Mouse (Mus musculus) ovary, postnatal 10 days (tissue): Measurements from ENCODE around the gene Rbm48.
"Not testable (repeated sequence)": the region's sequence is repeated elsewhere in the genome, so short reads cannot be mapped to it uniquely, and the experiment has no call there.

ENCODE experiments used
- DNase-seq: peaks from one replicate; pipeline ENCODE4 v3.0.0; 2022; ENCODE audit warnings: low spot score

Gene Rbm48

DNA sequence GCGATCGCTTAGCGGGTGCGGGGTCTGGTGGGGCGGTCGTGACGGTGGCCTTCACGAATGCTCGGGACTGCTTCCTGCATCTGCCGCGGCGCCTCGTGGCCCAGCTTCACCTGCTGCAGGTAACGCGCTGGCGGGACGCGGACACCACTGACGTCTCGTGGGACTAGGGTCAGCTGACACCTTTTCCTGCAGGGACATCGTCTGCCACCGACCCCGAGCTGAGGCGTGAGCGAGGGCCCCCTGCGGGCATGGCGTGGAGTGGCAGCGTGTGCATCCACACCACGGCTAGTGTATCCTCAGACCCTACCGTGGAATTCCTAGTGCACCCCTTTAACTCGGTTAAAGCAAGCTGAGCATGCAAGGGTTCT, at the start of gene Rbm48:
Gene Rbm48 (minus strand): TSS at position 187 of the 368 bp plus-strand sequence.
- DNase-seq = peak; percentile 64

DNA sequence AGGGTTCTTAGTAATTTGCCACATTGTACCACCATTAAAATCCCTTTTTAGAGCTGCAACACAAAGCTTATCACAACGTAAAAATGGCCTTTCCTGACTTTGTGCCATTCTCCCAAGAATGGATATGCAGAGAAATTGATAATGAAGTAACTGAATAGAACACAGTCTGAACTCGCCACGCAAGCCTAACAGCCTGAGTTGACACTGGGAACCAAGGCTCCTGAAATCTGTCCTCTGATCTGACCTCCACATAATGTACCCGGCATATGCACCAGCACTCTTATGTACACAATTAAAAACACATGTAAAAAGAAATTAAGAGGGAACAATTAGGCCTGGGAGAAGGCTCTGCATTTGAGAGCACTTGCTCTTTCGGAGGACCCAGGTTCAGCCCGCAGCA, 48.9 kb upstream of the Rbm48 start:
- no peak for DNase-seq

- DNase-seq = no peak
These were observed 48.2 kb upstream of the Rbm48 start for GRCm38 (mm10) chr5:3644621-3645020.

GRCm38 (mm10) chr5:3635286-3635685, 38.9 kb upstream of the Rbm48 start:
- DNase-seq = no peak

DNA sequence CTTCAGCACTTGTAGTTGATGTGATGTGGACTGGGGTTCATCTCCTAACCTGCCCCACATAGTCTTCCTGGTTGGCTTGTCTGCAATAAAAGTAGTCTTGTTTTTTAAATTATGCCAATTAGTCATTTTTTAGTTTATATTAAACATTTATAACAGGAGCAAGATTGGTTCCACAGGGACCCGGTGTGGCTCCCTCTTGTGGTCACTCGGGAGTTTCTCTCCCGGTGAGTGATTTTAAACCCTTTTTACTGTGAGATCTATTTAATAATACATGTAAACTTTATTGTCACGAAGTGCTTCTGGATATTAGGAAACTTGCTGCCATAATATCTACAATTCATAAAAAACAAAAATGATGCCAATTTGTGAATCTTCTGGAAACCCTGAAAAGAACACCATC, 37.6 kb upstream of the Rbm48 start:
- DNase-seq = no peak

DNA sequence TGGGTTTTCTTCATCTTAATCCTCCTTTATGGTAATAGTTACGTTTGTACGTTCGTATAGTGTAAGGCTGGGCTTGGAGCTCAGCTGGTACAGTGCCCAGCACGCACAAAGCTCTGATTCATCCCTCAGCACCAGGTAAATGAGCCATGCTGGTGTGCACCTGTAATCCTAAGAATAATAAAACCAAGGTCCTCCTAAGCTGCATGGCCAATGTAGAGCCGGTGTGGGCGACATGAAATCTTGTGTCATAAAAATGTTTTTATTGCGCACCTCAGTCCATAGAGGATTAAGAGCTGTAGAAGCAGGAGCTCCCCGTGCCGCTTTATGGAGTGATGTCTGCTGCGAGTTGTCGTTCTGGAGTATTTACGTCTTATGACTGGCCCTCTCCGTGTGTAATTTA, 36.9 kb upstream of the Rbm48 start:
- DNase-seq = no peak

DNA sequence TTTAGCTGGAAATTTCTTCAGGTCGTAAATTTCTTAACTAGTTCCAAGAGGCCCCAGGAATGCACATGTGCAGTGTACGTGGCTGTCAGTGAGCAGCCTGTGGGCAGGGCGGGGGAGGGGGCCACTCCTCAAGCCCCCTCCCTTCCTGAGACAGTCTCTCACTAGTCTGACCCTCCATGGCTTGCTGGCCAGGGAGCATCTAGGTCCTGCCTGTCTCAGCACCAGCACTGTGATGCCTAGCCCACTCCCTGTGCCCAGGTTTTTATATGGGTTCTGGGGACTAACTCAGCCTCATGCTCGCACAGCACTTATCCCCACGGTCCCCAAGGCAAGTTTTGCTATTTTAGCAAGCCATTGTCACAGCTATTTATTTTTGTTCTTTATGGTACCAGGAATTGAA, 35.9 kb upstream of the Rbm48 start:
- DNase-seq = no peak

DNA sequence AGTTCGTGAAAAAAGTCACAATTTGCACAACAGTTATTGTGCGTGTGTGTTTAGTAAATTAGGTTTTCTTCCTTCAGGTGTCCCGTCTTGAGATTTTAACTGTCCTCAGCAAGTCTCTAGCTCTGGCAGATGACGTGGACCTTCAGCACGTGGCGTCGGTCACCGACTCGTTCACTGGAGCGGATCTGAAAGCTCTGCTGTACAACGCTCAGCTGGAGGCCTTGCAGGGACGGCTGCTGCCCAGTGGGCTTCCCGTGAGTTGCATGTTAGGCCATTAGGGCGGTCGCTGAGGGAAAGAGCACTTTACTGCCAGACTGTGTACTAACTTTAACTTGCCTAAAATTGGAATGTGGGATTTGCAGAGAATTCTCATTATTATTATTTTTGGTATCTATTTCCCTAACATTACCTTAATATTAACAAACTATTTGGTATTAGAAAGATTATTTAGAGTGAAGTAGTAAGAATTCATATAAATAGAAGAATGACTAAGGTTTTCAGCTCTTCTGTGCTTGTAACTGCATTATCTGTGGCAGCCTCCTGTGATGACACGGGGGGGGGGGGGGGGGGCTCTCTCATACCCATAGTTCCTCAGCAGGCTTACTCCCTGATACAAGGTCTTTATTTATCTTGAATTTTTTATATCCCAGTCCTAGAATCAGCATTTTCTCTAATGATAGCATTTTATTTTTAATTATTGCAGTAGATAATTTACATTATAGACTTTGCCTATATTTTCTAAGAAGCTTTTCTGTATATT, 35.3 kb upstream of the Rbm48 start:
- no peak for DNase-seq

- no peak for DNase-seq
These were observed 33.7 kb upstream of the Rbm48 start for GRCm38 (mm10) chr5:3630055-3630454.

DNA sequence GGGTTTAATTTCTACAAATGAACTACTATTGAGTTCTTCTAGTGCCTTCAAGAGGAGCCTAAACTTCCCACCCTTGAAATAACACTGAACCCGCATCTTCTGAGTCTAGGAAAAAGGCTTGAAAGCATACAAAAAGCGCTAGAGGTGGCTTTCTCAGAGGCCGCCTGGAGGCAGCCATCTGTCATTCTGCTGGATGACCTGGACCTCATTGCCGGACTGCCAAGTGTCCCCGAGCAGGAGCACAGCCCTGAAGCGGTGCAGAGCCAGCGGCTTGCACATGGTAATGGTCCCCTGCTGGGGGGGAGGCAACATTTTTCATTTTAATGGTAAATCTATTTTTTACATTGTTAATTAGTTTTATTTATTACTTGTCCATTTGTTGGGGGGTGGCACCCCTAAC, 24.1 kb upstream of the Rbm48 start:
- no peak for DNase-seq

DNA sequence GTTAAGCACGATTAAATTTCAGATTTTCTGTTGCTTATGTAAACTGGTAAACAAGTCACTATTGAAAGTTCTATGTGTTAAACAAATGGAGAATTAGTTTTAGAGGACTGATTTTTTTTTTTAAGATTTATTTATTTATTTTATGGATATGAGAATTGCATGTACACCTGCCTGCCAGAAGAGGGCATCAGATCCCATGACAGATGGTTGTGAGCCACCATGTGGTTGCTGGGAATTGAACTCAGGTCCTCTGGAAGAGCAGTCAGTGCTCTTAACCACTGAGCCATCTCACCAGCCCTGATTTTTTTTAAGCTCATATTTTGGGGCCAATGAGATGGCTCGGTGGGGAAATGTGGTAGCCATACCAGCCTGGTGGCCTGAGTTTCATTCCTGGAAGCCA, 15.4 kb upstream of the Rbm48 start:
- DNase-seq = not testable (repeated sequence)

DNA sequence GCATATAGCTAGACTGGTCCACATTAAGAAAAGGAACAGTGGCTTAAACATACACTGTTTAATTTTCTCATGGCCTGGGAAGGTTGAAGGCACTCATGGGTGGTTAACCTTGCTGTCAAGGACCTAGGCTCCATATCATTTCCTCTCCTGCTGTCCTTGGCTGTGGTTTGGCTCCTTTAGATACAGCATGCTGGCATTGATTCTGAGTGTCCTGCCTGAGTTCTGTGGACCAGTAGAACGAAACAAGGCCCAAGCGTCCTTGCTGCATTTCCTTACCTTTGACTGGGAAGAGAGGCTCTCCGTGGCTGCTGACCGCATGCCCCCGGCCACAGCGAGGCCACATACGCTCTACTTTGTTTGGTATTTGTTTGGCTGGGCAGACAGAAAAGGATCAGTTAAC, 12.9 kb upstream of the Rbm48 start:
- no peak for DNase-seq

DNA sequence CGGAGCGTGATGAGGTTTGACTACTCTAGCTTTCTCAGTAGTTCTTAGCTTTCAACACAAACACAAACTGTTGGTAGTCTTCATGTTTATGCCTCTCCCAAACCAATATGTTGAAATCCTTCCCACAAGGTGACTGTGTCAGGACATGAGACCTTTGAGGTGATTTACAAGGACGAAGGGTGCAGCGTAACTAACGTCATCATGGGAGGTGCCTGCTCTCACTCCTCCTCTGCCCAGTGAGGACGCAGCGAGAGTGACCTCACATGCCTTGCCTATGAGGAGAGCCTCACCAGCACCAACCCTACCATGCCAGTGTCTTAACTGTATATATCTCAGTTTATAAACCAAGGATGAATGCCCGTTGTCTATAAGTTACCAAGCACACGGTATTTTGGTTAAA, 10.7 kb upstream of the Rbm48 start:
- no peak for DNase-seq

GRCm38 (mm10) chr5:3600790-3601189, 4.4 kb upstream of the Rbm48 start:
- no peak for DNase-seq

GRCm38 (mm10) chr5:3600298-3600697, 3.9 kb upstream of the Rbm48 start:
- DNase-seq = no peak

- no peak for DNase-seq
These were observed 2.4 kb upstream of the Rbm48 start for GRCm38 (mm10) chr5:3598766-3599165.

DNA sequence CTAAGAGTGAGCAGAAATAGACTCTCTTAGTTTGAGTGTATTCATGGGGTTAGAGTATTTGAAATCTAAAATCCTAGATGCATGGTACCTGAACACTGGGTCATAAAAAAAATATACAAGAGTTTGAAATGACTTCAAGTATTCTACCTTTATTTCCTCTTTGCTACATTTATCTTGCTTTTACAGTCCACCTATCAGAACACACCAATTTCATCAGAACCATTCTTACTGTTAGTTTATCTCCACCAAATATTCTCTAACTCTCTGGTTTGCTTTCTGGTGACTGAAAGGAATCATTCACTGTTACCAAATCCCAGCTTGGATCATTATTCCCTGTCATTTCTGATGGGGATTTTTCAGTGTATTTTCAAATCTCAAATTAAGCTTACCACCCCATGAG, 786 bp upstream of the Rbm48 start:
- no peak for DNase-seq

DNA sequence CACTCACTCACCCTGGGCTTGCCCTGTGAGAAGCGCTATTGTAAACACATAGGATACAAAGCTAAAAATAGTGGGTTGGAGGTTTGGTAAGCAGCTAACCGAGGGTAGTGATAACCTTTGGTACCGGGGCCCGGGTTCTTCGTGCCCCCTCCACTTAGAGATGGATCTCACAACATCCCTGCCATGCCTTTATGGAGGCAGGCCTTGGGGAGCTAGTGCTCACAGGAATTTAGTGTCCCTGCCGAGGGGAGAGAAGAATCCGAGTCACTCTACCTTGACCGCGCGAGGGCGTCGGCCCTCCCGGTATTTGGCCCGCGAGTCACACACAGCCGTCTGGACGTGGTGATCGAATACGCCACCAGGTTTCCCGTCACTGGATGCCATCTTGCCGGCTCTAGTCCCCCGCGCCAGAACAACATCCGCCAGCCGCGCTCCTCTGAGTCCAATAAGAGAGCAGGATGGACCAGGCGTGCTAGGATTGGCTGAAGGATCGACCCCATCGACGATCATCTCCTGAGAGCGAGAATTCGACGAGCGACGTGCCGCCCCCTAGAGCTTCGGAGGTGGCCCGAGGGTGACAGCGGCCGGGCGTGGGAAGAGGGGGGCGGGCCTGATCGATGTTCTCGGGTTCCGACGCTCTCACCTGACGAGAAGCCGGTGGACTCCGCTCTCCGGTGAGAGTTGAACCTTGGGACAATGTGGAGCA, 539 bp downstream of the Rbm48 start, which contains the start of gene Pex1:
Gene Pex1 (plus strand): TSS at position 374 of the 706 bp plus-strand sequence.
- DNase-seq = peak; percentile 90

- DNase-seq = no peak
These were observed 17.3 kb downstream of the Rbm48 start for GRCm38 (mm10) chr5:3579066-3579465.

DNA sequence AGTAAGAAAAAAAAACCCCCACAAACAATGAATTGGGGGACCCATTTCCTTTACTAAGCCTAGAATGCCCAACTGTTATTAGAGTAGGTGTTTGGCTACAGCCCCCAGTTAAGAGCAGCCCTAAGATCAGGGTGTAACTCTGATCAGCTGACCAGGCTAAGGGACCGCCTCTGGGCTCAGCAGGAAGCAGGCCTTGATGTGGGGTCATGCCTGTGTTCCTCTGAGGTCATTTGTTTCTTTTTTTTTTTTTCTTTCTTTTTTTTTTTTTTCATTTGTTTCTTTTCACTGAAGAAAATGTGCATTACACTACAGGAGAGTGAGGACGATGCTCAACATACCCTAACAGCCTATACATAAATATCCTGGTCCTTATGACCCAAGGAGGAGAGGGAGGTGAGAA, 18.4 kb downstream of the Rbm48 start:
- DNase-seq = no peak

GRCm38 (mm10) chr5:3574825-3575224, 21.6 kb downstream of the Rbm48 start:
- no peak for DNase-seq

DNA sequence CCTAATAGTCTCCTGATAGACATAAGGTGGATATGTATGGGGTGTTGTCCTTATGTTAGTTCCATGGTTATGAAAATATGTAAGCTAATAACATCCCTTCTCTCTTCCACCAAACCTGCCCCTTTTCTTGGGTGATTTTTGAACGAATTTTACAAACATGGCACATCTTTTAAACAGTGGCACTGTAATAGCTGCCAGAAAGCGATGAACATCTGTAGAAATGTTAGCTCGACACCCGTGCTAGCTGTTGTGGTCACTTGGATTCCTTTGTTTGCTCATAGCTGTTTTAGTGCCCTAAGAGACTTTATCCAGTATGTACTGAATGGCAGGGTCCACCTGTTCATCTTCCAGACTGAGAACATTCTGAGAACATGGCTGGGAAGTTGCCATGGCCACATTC, 25.1 kb downstream of the Rbm48 start, which contains the start of gene 1700109H08Rik:
Gene 1700109H08Rik (plus strand): TSS at position 301 of the 400 bp plus-strand sequence.
- DNase-seq = no peak

GRCm38 (mm10) chr5:3554198-3554597, 42.2 kb downstream of the Rbm48 start:
- no peak for DNase-seq

GRCm38 (mm10) chr5:3551481-3551880, 44.9 kb downstream of the Rbm48 start:
- no peak for DNase-seq
